Mouse (Mus musculus) heart, postnatal 25 days (tissue): ENCODE results near the gene Fbp2. TPM values are rescaled to one million over a fixed set of nuclear protein-coding genes. Genes with fewer than 3 reads are reported as not detected.
"Not testable (repeated sequence)": the region's sequence is repeated elsewhere in the genome, so short reads cannot be mapped to it uniquely, and the experiment has no call there.

Experiments used
- DNase-seq: peaks from one replicate; pipeline ENCODE4 v3.0.0; 2022; ENCODE audit warnings: low spot score
- intact Hi-C: fragments of 180-260 bp; cut with DNase I; formaldehyde crosslinking; loops from one replicate; pipeline ENCODE4 v1.15.1; 2025
- total RNA-seq, 2 experiments: library from RNA; stranded (reverse); gene quantifications; 2 replicates each; pipeline ENCODE4 v1.2.3; 2021

Gene Fbp2
- total RNA-seq, 2 experiments from 2014 or later = 25.5 to 32.1 TPM

GRCm38 (mm10) chr13:62866817-62867216, 8.6 kb upstream of the Fbp2 start:
- intact Hi-C loops = no loop called here
- no peak for DNase-seq

- DNase-seq = no peak
- intact Hi-C loops = no loop called here
Observed at GRCm38 (mm10) chr13:62865651-62866315, 7.6 kb upstream of the Fbp2 start.

- intact Hi-C loops = no loop called here
- no peak for DNase-seq
Observed at GRCm38 (mm10) chr13:62863771-62864170, 5.5 kb upstream of the Fbp2 start.

GRCm38 (mm10) chr13:62862875-62863274, 4.7 kb upstream of the Fbp2 start:
- DNase-seq = no peak
- intact Hi-C loops = no loop called here

- intact Hi-C loops = no loop called here
- DNase-seq = no peak
Observed at GRCm38 (mm10) chr13:62860068-62860467, 1.8 kb upstream of the Fbp2 start.

GRCm38 (mm10) chr13:62859251-62859650, 1.0 kb upstream of the Fbp2 start:
- DNase-seq, intact Hi-C loops: not testable (repeated sequence)

- intact Hi-C loops = no loop called here
- DNase-seq = no peak
Observed at GRCm38 (mm10) chr13:62856850-62857249, 1.4 kb downstream of the Fbp2 start.

GRCm38 (mm10) chr13:62856305-62856675, 1.9 kb downstream of the Fbp2 start:
- intact Hi-C loops = no loop called here

GRCm38 (mm10) chr13:62855396-62856304, 2.6 kb downstream of the Fbp2 start:
- DNase-seq = no peak

More at GRCm38 (mm10) chr13:62856305-62856675, 1.9 kb downstream of the Fbp2 start:
- DNase-seq = peak; percentile 52

GRCm38 (mm10) chr13:62854666-62855065, 3.6 kb downstream of the Fbp2 start:
- intact Hi-C loops = loop anchor here (2.0 to 5.0 kb wide), 3 partner anchors 62 to 232 kb away; partner anchors contain the start of gene Platr25
- no peak for DNase-seq

More at GRCm38 (mm10) chr13:62855396-62856304, 2.6 kb downstream of the Fbp2 start:
- intact Hi-C loops = loop anchor here (2.0 kb wide), 1 partner anchor 233 kb away; no protein-coding TSS in a partner anchor

GRCm38 (mm10) chr13:62833341-62833740, 24.9 kb downstream of the Fbp2 start:
- no peak for DNase-seq
- intact Hi-C loops = no loop called here

GRCm38 (mm10) chr13:62832239-62832638, 26.0 kb downstream of the Fbp2 start:
- intact Hi-C loops = no loop called here

GRCm38 (mm10) chr13:62815705-62816104, 42.5 kb downstream of the Fbp2 start:
- DNase-seq, intact Hi-C loops: not testable (repeated sequence)

More at GRCm38 (mm10) chr13:62832239-62832638, 26.0 kb downstream of the Fbp2 start:
- DNase-seq = no peak

GRCm38 (mm10) chr13:62812713-62813112, 45.5 kb downstream of the Fbp2 start:
- intact Hi-C loops = no loop called here
- no peak for DNase-seq

GRCm38 (mm10) chr13:62807981-62808380, 50.2 kb downstream of the Fbp2 start:
- intact Hi-C loops, DNase-seq: not testable (repeated sequence)

Other genes starting within 250 kb of the Fbp2 start
- gene 6720489N17Rik, start 234.2 kb downstream of the Fbp2 start, total RNA-seq = under 1 TPM; 0.88 to 0.89 TPM
- gene Platr25, start 97.7 kb downstream of the Fbp2 start, total RNA-seq = 1 to 10 TPM; 2.6 to 3.0 TPM
- gene Gm5141, start 72.6 kb downstream of the Fbp2 start, total RNA-seq = under 1 TPM; 0.55 to 0.98 TPM
- not detected for gene Fbp1, start 29.9 kb upstream of the Fbp2 start, total RNA-seq
- 100 to 1,000 TPM; 109 to 112 TPM for gene 2010111I01Rik, start 106.5 kb upstream of the Fbp2 start, total RNA-seq